Mouse (Mus musculus): ENCODE data around the gene Slc2a3. TPM values are rescaled to one million over a fixed set of nuclear protein-coding genes. Genes with fewer than 3 reads are reported as not detected.

Gene Slc2a3
- 37.0 and 38.4 TPM in 2 replicates for polyA plus RNA-seq (2015; fragmentation: Nextera tagmentation; extraction: Ambion mirVana)

- Histone ChIP-seq H3K4me2 (peak within 1 kb of the TSS; percentile 95), H3K4me3 (peak within 1 kb of the TSS; percentile 60), H3K4me1 (peaks cover 8% of the 10 kb centered on the region), H3K27me3 (peaks cover 22% of the 10 kb centered on the region), H3K36me3 (no peaks in the 10 kb centered on the region), H3K9ac (peak within 1 kb of the TSS; percentile 77), H3K27ac (peak within 1 kb of the TSS; percentile 23; the same call in 1 of the 2 replicates), H3K9me3 (no peaks in the 10 kb centered on the region)
- peak; percentile 70; the same call in 1 of the 2 replicates for ATAC-seq (ENCODE audit: insufficient number of reproducible peaks, insufficient read depth, low FRiP score, low TSS enrichment, low read depth)
- under 1% methylated on average over 46 of the region's 46 CpGs for WGBS
Observed at GRCm38 (mm10) chr6:122801301-122801800, at the start of gene Slc2a3. Gene Slc2a3 (minus strand): TSS chr6:122801640.

- Histone ChIP-seq H3K27ac (no peak overlapping the region), H3K4me2 (no peak overlapping the region), H3K4me3 (no peak overlapping the region), H3K9ac (no peak overlapping the region), H3K27me3 (no peaks in the 10 kb centered on the region), H3K4me1 (no peaks in the 10 kb centered on the region), H3K9me3 (no peaks in the 10 kb centered on the region), H3K36me3 (peaks cover 75% of the 10 kb centered on the region)
- no peak for ATAC-seq (ENCODE audit: insufficient number of reproducible peaks, insufficient read depth, low FRiP score, low TSS enrichment, low read depth)
- 80% methylated on average over 6 of the region's 6 CpGs for WGBS
Observed at GRCm38 (mm10) chr6:122843759-122844158, 42.3 kb upstream of the Slc2a3 start.

- peaks cover 95% of the 10 kb centered on the region for H3K36me3 ChIP-seq
- no peak overlapping the region for H3K27ac ChIP-seq
- no peaks in the 10 kb centered on the region for H3K9me3 ChIP-seq
- no peak overlapping the region for H3K4me2 ChIP-seq
- H3K27me3 ChIP-seq = no peaks in the 10 kb centered on the region
- ATAC-seq (ENCODE audit: insufficient number of reproducible peaks, insufficient read depth, low FRiP score, low TSS enrichment, low read depth) = no peak
- no peaks in the 10 kb centered on the region for H3K4me1 ChIP-seq
- H3K4me3 ChIP-seq = no peak overlapping the region
- 85% methylated on average over 5 of the region's 5 CpGs for WGBS
- no peak overlapping the region for H3K9ac ChIP-seq
Observed at GRCm38 (mm10) chr6:122837539-122837938, 36.1 kb upstream of the Slc2a3 start.

DNA sequence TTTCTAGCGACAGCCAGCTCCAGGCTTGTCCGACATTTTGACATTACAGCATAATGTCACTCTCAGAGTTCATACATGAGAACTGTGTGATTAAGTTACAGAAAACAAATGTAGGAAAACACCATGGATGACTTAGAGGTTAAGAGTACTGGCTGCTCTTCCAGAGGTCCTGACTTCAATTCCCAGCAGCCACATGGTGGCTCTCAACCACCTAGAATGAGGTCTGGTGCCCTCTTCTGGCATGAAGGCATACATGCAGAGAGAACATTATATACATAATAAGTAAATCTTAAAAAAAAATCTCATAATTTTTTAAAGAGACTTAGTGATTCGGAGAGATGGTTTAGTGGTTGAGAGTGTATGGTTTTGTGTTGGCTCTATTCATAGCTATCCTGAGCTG lies 35.5 kb upstream of the Slc2a3 start:
- Histone ChIP-seq H3K9me3 (no peaks in the 10 kb centered on the region), H3K9ac (no peak overlapping the region), H3K27ac (no peak overlapping the region), H3K4me1 (no peaks in the 10 kb centered on the region), H3K4me3 (no peak overlapping the region), H3K4me2 (no peak overlapping the region), H3K27me3 (no peaks in the 10 kb centered on the region), H3K36me3 (peaks cover 95% of the 10 kb centered on the region)
- 95% methylated on average over 3 of the region's 3 CpGs for WGBS
- no peak for ATAC-seq (ENCODE audit: insufficient number of reproducible peaks, insufficient read depth, low FRiP score, low TSS enrichment, low read depth)

GRCm38 (mm10) chr6:122834365-122834764 lies 32.9 kb upstream of the Slc2a3 start:
- 64% methylated on average over 4 of the region's 4 CpGs for WGBS
- no peak for ATAC-seq (ENCODE audit: insufficient number of reproducible peaks, insufficient read depth, low FRiP score, low TSS enrichment, low read depth)

DNA sequence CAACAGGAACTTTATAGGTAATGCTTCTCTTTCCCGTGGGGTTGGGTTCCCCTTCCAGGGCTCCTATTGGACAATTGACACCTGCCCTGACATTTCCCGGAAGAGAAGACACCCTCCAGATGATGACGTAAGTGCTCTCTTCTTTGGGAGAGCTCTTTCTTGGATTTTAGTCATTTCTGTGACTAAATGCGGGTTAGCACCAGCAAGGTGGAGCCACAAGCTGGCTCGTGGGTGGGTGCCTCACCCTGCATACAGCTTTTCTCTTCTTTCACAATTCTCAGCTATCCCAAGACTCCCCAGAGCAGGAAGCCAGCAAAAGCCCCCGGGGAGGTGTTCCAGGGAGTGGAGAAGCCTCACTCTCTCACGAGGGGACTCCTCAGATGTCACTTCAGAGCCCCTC lies 31.4 kb upstream of the Slc2a3 start:
- no peak for ATAC-seq (ENCODE audit: insufficient number of reproducible peaks, insufficient read depth, low FRiP score, low TSS enrichment, low read depth)
- peaks cover 83% of the 10 kb centered on the region for H3K36me3 ChIP-seq
- no peak overlapping the region for H3K4me2 ChIP-seq
- no peaks in the 10 kb centered on the region for H3K9me3 ChIP-seq
- no peak overlapping the region for H3K9ac ChIP-seq
- 82% methylated on average over 7 of the region's 7 CpGs for WGBS
- no peak overlapping the region for H3K4me3 ChIP-seq
- H3K27me3 ChIP-seq = no peaks in the 10 kb centered on the region
- H3K27ac ChIP-seq = no peak overlapping the region
- no peaks in the 10 kb centered on the region for H3K4me1 ChIP-seq

More at GRCm38 (mm10) chr6:122834365-122834764, 32.9 kb upstream of the Slc2a3 start:
- Histone ChIP-seq H3K4me2 (no peak overlapping the region), H3K4me1 (no peaks in the 10 kb centered on the region), H3K36me3 (peaks cover 89% of the 10 kb centered on the region), H3K9ac (no peak overlapping the region), H3K27ac (no peak overlapping the region), H3K9me3 (no peaks in the 10 kb centered on the region), H3K4me3 (no peak overlapping the region), H3K27me3 (no peaks in the 10 kb centered on the region)

DNA sequence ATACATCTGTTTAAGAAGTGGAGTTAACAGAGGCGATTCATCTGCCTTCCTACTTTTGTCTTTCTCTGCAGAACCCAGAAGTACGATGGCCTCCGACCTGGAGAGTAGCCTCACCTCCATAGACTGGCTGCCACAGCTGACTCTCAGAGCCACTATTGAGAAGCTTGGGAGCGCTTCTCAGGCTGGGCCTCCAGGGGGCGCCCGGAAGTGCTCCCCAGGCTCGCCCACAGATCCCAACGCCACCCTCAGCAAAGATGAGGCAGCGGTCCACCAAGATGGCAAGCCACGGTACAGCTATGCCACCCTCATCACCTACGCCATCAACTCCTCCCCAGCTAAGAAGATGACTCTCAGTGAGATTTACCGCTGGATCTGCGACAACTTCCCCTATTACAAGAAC lies 26.6 kb upstream of the Slc2a3 start:
- WGBS = 44% methylated on average over 13 of the region's 13 CpGs
- no peak overlapping the region for H3K9ac ChIP-seq
- ATAC-seq (ENCODE audit: insufficient number of reproducible peaks, insufficient read depth, low FRiP score, low TSS enrichment, low read depth) = no peak

DNA sequence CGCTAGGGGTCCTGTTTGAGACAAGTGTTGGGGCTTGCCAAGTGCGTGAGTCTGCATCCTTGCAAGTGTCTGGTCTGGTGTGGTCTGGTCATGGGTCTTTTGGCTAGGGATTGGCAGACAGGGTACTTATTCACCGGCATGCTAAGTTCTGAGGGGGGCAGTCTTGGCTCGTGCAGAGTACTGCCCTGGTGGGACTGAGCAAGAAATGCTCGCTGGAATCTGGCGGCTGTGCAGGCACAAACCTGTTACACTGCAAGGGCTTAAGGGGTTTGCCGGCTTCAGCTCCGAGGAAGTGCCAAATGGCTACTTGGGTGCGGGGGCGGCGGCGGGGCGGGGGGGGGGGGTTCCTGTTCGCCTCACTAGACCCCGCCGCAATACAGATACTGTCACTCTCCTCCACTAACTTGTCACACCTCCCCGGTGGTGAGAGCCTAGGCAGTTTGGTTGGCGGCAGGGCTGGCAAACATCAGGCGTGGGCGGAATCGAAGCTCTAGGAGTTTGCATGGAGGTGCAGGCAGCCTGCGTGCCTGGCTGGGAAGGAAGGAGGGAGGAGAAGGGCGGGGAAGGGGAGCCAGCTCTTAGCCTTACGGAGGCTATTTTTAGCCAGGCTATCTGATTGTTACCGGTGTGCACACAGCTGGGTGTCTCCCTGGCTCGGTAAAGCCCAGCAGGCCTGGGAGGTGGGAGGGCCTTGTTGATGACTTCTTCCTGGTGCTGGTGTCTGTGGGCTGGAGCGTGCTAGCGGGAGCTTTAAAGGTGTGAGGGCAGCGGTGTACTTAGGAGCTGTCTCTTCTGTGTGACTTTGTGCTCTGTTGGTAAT lies 24.7 kb upstream of the Slc2a3 start:
- H3K9me3 ChIP-seq = no peaks in the 10 kb centered on the region
- H3K4me1 ChIP-seq = peaks cover 34% of the 10 kb centered on the region
- H3K4me3 ChIP-seq = peak overlapping the region; percentile 43
- H3K27ac ChIP-seq = peak overlapping the region; percentile 71
- peak overlapping the region; percentile 76 for H3K4me2 ChIP-seq
- H3K36me3 ChIP-seq = peaks cover 23% of the 10 kb centered on the region
- H3K9ac ChIP-seq = peak overlapping the region; percentile 67
- WGBS = 3% methylated on average over 29 of the region's 29 CpGs
- no peaks in the 10 kb centered on the region for H3K27me3 ChIP-seq
- ATAC-seq (ENCODE audit: insufficient number of reproducible peaks, insufficient read depth, low FRiP score, low TSS enrichment, low read depth) = peak; percentile 56

More for the DNA sequence above, 26.6 kb upstream of the Slc2a3 start:
- H3K36me3 ChIP-seq = peaks cover 39% of the 10 kb centered on the region
- H3K4me3 ChIP-seq = no peak overlapping the region
- H3K4me1 ChIP-seq = peaks cover 17% of the 10 kb centered on the region
- H3K9me3 ChIP-seq = no peaks in the 10 kb centered on the region
- no peak overlapping the region for H3K27ac ChIP-seq
- no peaks in the 10 kb centered on the region for H3K27me3 ChIP-seq
- no peak overlapping the region for H3K4me2 ChIP-seq

- Histone ChIP-seq H3K27ac (no peak overlapping the region), H3K9ac (no peak overlapping the region), H3K4me2 (peak overlapping the region; percentile 76; the same call in 1 of the 2 replicates), H3K36me3 (peaks cover 16% of the 10 kb centered on the region), H3K9me3 (no peaks in the 10 kb centered on the region), H3K4me3 (no peak overlapping the region), H3K27me3 (no peaks in the 10 kb centered on the region), H3K4me1 (peaks cover 42% of the 10 kb centered on the region)
- 91% methylated on average over 9 of the region's 9 CpGs for WGBS
- ATAC-seq (ENCODE audit: insufficient number of reproducible peaks, insufficient read depth, low FRiP score, low TSS enrichment, low read depth) = no peak
Observed at GRCm38 (mm10) chr6:122825166-122825565, 23.7 kb upstream of the Slc2a3 start.

DNA sequence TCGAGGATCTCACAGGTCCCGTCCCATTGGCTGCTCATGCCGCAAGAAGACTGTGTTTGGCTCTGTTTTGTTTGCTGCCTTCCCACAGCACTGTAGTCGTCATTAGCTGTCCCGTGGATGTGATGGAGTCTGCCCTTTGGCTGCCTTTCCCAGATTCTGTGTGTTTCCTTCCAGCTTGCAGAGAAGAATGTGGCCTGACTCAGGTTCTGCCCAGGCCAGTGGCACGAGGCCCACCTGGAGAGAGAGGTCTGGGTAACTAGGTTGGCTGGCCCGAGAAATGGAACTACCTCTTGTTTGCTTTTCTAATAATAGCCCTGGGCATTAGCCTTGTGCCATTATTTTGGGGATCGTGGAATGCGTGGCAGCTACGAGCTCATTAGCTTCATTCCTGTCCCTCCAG lies 22.6 kb upstream of the Slc2a3 start:
- H3K4me1 ChIP-seq = peaks cover 42% of the 10 kb centered on the region
- H3K9ac ChIP-seq = no peak overlapping the region
- no peak overlapping the region for H3K27ac ChIP-seq
- no peaks in the 10 kb centered on the region for H3K27me3 ChIP-seq
- H3K4me3 ChIP-seq = no peak overlapping the region
- no peak for ATAC-seq (ENCODE audit: insufficient number of reproducible peaks, insufficient read depth, low FRiP score, low TSS enrichment, low read depth)
- H3K36me3 ChIP-seq = peaks cover 6% of the 10 kb centered on the region; the same call in 1 of the 2 replicates
- 53% methylated on average over 10 of the region's 10 CpGs for WGBS
- H3K4me2 ChIP-seq = no peak overlapping the region
- no peaks in the 10 kb centered on the region for H3K9me3 ChIP-seq

DNA sequence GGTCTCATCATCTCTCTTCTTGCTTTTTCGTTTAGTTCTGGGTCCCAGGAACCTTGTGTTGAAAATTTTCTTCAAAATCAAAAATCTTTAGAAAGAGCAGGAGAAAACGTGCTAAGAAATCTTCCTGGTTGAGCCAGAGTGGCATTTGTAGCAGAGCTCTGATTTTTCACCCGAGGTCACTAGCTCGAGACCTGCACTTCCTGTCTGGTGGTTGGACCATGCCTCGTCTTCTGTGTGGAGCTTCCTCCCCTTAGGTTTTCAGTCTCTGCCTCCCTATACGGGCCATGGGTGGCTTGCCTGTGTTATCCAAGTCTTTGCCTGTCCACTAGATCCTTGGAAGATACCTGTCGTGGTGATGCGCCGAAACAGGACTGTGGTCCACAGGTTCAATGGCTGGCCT lies 20.4 kb upstream of the Slc2a3 start:
- no peak for ATAC-seq (ENCODE audit: insufficient number of reproducible peaks, insufficient read depth, low FRiP score, low TSS enrichment, low read depth)
- H3K4me2 ChIP-seq = peak overlapping the region; percentile 80
- 71% methylated on average over 9 of the region's 9 CpGs for WGBS
- H3K4me3 ChIP-seq = peak overlapping the region; percentile 96; the same call in 1 of the 2 replicates
- H3K9me3 ChIP-seq = no peaks in the 10 kb centered on the region
- no peaks in the 10 kb centered on the region for H3K27me3 ChIP-seq
- peak overlapping the region; percentile 98; the same call in 1 of the 2 replicates for H3K9ac ChIP-seq
- no peaks in the 10 kb centered on the region for H3K36me3 ChIP-seq
- H3K27ac ChIP-seq = no peak overlapping the region
- peaks cover 44% of the 10 kb centered on the region for H3K4me1 ChIP-seq

All from embryonic facial prominence, embryonic 13.5 days (tissue).